Mouse (Mus musculus) testis, adult 10 weeks (tissue): ENCODE results near the gene Foxj3. TPM values are rescaled to one million over a fixed set of nuclear protein-coding genes. Genes with fewer than 3 reads are reported as not detected.

ENCODE experiments used
- polyA plus RNA-seq: library from polyadenylated mRNA; stranded (reverse); fragments of 350-450 nt; fragmentation: Illumina TruSeq; extraction: RNeasy Lipid Tissue Mini Kit (QIAGEN cat#74804); gene quantifications from one replicate; pipeline ENCODE4 v1.2.3, GENCODE M21; 2014; ENCODE audit warnings: low read depth, low replicate concordance

Foxj3 gene
- 35.5 TPM for polyA plus RNA-seq

GRCm38 (mm10) chr4:119536615-119537014, at the start of gene Foxj3:
Foxj3 (plus strand) TSS chr4:119537004.

GRCm38 (mm10) chr4:119492291-119492932, 44.4 kb upstream of the Foxj3 start, which contains the start of gene Rimkla:
Rimkla (minus strand) TSS chr4:119492628.

GRCm38 (mm10) chr4:119539031-119539824, 2.4 kb downstream of the Foxj3 start, which contains the start of gene Frg2f1:
Frg2f1 (minus strand) TSS chr4:119539529.

GRCm38 (mm10) chr4:119637176-119637845, 100.5 kb downstream of the Foxj3 start, which contains the start of gene Guca2a:
Guca2a (plus strand) TSS chr4:119637704.

GRCm38 (mm10) chr4:119658731-119659130, 121.9 kb downstream of the Foxj3 start, which contains the start of gene Guca2b:
Guca2b (minus strand) TSS chr4:119658954.

Other genes with a start within 250 kb of the Foxj3 start
- 1,013 TPM for gene Ybx1, start 242.4 kb upstream of the Foxj3 start, polyA plus RNA-seq
- gene Ppih, start 216.5 kb upstream of the Foxj3 start, polyA plus RNA-seq = 64.0 TPM
- 1,643 TPM for gene Ccdc30, start 121.5 kb upstream of the Foxj3 start, polyA plus RNA-seq
- 9.5 TPM for gene Ppcs, start 114.6 kb upstream of the Foxj3 start, polyA plus RNA-seq
- gene Zmynd12, start 114.2 kb upstream of the Foxj3 start, polyA plus RNA-seq = 81.5 TPM
- gene Rimkla, start 44.4 kb upstream of the Foxj3 start, polyA plus RNA-seq = 0.73 TPM
- 7.7 TPM for gene Frg2f1, start 2.5 kb downstream of the Foxj3 start, polyA plus RNA-seq
- not detected for gene Guca2a, start 100.7 kb downstream of the Foxj3 start, polyA plus RNA-seq
- gene Guca2b, start 122.0 kb downstream of the Foxj3 start, polyA plus RNA-seq = not detected
- 0.53 TPM for gene Hivep3, start 196.8 kb downstream of the Foxj3 start, polyA plus RNA-seq